Mouse (Mus musculus): Measurements from ENCODE around the gene Ncoa3.

- TF ChIP-seq CTCF (IDR thresholded peaks at IDR 0.05; ENCODE audit: control insufficient read depth, insufficient read depth, insufficient replicate concordance, low read depth, low read length), result no peak
- no peak for TF ChIP-seq POLR2A (IDR thresholded peaks at IDR 0.05; ENCODE audit: control insufficient read depth, low read depth, low read length)
These were observed 79.0 kb downstream of the Ncoa3 start for GRCm38 (mm10) chr2:166071481-166071880.
